Mouse (Mus musculus) right cerebral cortex, postnatal 10 days (tissue): ENCODE measurements at regions not wholly inside any gene's neighbourhood (a gene's known extent, or its start where the extent isn't known, plus 50 kb on each side); places are given as distances from the start of the nearest gene placed in this dataset.

Source experiments
- DNase-seq, 2 experiments: peaks; one replicate each; pipeline ENCODE4 v3.0.0; 2021; ENCODE audit warnings: low spot score in 2 of 2

DNA sequence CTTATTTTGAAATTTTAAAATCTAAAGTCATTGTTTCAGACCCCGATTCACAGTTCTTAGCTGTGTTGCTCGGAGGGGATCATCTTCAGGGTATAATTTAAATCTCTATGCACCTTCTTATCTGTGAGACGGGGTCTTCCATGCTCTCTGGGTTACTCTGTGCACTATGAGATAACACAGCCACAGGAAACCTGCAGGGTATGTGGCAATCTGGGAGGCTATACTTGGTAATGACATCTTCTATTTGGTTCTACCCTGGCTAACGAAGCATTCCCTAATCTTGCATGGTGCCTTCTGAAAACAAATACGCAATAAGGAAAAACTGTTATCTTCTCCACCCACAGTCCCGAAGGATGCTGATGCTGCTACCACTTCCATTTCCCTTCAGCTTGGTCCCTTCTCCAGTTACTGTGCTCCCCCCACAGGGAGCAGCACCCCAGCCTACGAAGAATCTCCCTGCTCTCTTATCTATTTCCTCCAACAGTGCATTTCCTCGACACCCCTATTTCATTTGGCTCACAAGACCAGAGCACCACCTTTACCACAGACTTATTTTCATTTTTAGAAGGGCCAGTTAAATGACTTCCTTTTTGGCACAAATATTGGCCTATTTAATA lies 378.2 kb downstream of the Gm9195 start:
- DNase-seq: no peak

DNA sequence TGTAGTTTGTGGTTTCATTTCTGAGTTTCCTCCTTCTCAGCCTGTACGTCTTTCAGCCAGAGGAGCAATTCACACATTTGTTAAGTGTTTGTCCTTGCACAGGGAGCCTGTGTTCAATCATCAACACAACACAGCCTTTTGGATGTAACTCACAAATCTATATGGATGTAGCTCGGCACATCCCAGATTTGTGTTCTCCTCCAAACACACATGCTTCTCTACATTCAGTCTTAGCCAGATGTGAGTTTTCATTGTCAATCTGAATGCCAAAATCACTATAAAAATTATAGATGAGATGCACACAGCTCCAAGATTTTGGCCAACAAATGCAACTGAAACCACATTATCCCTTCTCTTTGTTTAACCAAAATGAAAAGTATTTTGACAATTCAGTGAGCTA lies 380.9 kb downstream of the Gm9195 start:
- DNase-seq: no peak

DNA sequence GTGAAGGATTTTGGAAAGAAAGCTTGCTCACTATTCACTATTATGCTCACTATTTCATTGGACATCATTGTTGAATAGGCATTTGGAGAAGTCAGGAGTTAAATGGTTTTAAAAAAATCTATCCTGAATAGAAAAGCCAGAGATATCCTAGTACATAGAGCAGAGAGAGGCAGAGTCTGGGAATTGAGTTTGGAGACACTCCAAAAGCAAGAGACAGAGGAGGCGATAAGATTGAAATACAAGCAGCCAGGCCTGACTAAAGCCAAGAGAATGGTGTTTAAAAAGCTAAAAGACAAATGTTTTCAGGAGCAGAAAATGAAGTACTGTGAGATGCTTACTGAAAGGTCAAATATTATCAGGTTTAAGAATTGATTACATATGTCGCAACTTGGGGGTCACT lies 400.1 kb downstream of the Gm9195 start:
- DNase-seq: no peak

DNA sequence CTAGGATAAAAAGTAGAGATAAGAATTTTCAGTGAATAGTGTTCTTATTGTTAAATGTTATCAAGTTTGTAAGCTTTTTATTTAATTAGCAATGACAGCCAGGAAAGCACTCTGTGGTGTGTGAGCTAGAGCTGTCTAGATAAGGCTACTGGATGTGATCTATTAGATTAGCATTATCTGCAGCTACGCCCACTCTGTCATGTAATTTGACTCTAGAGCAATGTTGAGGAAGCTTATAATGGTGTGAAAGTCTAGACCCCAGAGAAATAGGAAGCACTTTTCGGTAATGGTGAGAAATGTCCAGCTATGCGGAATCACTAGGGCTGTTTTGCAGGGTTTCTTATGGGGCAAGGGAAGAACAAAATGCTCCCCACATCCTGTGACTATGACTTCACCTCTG lies 410.2 kb downstream of the Gm9195 start:
- no peak for DNase-seq

DNA sequence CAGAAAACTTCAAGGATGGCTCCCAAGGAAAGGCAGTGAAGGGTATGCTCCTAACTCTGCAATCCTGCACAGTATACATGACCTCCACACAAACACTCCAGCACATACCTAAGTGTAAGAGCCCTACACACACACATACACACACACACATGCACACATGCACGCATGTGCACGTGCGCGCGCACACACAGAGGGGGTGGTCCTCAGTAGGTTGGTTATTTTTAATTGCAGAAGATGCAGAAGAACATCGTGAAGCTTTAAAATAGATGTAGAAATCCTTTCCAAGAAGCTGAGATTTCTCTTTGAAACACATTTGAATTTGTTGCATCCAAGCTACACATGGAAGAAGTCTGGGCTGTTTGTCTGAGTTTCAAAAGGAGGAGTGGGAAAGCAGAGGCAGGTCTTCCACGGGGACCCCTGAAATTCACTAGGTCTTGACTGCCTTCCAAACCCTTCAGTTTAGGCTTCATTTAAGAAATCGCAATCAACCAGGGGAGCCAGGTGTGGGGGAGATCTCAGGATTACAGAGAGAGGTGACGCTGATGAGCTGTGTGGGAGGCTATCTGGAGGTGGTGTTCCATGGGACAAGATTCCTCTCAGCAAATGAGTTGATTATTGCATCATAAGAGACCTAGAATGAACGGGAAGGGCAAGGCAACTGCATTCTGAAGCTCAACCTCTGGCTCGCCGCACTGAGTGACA lies 427.4 kb downstream of the Gm9195 start:
- DNase-seq: peak; percentile 23 to 30

DNA sequence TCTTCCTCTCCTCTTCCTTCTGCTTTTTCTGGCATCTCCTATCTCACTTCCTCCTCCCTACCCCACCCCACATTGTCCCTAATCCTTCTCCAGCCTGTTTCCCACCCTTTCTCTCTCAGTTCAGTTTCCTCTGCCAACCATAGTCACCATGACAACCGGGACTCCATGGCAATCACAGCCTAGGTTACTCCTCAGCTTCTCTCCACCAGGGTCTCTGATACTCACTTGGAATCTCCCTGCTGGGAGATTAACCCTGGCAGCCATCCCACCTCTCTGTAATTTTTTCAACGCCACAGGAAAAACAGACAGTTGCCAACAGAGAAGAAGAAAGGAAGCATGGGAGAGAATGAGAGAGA lies 448.8 kb downstream of the Gm9195 start:
- DNase-seq: peak; percentile 67 to 84

DNA sequence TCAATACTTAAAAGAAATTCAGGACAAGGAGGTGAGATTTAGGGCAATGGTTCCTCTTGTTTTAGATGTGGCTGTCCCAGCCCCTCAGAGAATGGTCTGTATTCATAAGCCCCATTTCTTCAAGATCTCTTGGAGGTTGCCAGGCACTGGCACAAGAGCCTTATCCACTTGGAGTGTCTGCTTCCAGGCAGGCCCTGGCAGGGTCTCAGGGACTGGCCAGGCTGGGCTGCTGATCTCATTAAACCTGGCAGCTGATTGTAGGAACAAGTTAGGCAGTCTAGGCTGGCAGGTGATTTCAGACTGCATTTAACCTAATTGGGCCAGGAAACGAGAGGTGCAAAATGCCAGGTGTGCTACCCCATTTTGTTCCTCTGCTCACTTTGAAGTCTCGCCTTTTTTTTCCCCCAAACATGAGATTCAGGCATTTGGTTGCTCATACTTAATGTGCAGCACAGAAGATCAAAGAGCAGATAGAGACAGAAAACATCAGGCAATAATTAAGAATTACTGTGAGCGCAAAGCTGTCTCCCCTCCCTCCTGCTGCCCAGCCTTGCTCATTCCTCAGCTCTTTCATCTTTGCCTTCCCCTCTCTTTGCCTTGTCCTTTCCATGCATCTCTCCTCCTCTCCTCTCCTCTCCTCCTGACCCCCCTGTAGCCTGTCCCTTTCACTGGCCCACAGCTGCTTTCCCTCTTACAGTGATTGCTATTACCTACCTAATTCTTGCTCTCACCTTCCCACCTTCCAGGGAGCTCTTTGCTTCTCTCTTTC lies 449.3 kb downstream of the Gm9195 start:
- peak; percentile 76 to 82 for DNase-seq

DNA sequence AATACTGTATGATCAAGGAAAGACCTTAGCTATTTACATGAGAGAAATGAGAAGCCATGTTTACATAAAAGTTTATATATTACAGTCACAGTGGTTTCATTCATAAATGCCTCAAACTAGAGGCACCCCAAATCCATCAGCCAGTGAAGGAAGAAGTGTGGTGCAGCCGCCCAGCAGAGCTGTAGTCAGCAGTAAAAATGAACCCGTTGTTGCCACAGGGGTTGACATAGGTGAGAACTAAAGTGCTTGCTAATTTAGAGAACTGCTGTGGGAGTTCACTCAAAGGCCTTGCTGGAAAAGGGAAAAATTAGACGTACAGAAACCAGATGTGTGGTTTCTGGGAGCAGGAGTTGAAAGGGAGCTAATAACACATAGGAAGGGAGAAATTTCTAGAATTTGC lies 461.2 kb downstream of the Gm9195 start:
- no peak for DNase-seq

DNA sequence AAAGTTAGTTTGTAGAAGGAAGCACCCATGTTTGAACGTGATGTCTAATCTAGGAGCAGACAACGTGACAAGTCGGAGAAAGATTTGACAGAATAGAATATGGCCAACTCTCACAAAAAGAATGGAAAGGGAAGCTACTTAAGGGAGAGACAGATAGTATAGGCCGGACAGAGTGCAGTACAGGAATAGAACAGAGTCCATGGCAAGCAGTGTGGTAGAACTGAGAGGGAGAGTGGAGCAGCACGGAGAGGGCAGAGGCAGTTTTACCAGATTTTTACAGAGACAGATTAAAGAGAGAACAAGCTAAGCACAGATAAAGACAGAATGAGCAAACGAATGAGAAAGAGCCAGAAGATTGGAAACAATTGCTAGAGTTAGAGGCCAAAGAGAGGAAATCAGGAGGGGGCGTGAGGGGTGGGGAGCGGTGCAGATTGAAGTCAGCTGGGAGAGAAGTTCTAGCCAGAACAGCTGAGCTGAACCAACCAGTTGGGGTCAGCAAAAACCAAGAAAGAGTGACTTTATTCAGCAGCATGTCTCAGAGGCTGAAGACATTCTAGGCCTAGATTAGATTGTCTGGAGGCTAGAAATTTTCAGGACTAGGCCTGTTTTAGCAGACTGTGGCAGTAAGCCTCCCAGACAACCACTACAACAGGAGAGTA lies 464.1 kb downstream of the Gm9195 start:
- DNase-seq: no peak

DNA sequence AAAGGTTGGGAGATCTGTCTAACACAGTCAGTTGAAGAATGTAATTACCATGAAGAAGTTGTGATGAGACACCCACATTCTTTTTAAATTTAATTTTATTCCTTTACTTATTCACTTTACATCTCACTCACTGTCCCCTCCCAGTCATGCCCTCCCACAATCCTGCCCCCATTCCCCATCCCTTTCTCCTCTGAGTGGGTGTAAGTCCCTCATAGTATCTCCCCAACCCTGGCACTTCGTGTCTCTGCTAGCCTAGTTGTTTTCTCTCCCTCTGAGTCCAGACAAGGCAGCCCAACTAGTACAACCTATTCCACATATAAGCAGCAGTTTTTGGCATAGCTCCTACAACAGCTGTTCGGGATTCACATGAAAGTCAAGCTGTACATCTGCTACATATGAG lies 487.3 kb downstream of the Gm9195 start:
- no peak for DNase-seq

DNA sequence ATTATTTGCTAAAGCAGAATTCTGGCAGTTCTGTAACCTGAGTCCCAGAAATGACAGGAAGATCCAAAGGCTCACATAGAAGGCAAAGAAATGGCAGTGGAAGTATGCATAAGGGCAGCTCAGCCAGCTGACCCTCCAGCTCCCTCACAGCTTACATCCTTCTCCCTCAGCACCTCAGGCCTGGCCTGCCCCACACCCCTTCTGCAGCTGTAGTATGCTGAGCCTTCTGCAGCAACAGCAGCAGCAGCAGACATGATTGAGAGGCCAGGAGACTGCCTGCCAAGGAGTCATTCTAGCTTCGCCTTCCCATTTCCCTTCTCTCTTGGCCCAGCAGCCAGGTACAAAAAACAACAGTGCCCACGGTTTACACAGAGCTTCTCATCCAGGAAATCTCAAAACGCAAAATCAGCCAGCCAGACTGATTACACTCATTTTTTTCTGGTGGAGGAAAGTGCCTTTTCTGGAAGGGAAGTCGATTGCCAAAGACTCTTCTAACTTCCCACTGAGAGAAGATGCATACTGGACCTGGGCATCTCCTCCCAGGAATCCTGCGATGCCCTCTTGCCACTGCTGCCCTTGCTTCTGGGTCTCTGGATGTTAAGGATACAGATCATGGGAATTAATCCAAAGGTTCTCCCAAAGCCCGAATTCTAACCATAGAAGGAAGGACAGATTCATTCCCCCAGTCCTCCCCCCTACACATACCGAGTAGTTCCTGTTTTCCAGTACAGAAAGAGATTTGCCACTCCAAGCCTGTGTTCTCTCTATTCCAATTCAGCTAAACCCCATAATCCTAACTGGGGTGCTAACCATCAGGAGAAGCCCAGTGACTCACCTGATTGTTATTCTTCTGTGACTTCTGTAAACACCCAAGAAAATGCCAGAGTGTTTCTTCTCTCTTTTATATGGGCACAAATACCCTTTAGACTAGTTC lies 489.2 kb downstream of the Gm9195 start:
- DNase-seq: peak; percentile 22 to 23

DNA sequence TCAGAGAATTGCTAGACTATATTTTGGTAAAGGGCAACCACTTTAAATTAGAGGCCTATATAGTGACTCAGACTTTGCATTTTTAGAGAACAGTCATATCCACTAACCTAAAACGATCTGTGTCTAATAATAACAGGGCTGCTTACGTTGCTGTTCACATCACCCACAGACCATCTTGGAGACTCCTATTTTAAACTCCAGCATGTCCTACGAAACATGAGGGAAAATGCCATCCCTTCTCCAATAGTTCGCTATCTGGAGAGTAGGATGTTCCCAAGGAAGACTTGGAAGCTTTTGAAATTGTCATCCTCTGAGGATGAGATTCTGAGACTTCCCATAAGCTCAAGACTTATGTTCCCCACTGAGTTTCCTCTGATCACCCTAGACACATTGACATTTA lies 518.6 kb downstream of the Gm9195 start:
- peak in 1 of 2 experiments; percentile 27 for DNase-seq

DNA sequence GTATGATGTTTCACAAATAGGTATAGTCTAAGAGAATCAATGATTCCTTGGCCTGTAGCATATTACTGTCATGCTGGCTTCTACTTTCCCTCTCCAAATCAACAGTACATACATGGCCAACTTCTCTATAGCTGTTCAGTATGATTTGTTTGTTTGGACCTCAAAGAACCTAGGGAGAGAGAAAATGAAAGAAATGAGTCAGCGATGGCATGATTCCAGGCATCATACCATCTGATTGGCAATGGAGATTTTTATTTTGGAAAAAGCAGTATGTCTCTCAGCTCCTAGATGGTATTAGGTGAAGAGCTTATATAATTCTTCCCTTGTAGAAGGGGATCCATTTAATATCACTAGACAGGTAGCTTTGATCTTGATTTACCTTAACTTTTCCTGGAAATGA lies 519.1 kb downstream of the Gm9195 start:
- no peak for DNase-seq

DNA sequence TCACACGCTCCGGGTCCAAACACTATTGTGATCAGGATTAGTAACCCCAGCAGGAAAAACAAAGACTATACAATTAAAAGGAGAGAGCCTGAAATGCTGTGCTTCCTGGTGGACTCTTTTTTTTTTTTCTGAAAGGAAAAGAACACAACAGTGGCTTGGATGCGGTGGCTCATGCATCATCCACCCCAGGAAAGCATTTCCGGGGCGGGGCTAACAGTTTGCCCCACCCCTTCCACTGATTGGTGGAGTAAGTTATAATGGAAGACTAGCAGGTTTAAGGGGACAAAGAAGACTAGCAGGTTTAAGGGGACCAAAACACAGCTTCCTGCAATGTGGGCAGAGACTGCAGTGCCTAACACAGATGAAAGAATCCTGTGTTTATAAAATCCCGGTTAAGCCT lies 524.0 kb downstream of the Gm9195 start:
- no peak for DNase-seq

DNA sequence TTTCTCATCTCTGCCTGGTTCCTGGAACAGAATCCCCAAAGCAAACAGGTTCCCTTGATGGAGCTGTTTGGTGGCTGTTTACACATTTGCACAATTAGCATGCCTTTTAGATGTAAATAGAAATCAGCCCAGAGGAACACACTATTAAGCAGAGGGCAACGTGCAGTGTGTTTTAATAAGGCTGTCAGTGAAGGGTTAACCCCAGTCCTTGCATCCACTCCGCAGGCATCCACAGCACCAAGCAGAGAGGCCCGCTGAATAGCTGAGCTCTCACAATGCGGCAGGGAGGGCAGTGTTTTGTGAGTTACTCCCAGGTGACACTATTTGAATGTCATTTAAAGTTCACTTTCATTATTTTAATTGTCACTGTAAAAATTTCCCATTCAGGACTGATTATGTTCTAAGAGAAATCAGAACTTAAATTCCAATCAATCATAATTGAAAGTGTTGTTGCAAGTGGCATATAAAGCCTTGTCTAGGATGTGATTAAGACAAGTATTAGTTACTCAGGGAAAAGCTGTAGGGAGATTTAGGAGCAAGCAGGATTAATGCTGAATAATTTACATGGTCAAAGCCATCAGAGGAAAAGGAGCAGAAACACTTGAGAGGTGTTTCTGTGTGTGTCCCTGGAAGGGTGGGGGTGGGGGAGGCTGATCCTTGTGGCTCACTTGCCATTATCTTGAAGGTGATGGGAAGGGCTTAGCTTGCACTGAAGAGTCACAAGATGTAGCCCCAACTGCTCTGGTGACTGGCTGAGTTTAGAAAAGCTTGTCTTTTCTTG lies 528.1 kb downstream of the Gm9195 start:
- no peak for DNase-seq

DNA sequence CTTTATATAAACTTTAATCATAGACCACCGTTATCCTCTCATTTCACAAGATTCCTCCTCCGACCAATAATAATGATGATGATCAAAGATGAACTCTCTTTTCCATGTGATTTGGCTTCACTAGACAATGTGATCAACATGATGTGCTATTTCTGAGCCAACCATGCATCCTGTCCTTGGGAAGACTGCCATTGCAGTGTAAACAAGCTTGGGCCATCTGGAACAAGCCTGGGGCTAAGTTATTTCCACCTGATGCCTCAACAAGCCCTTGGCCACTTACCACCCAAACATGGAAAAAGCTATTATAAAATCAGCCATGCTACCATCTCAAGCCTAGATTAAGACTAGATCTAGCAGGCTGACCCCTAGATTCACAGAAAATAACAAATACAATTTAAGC lies 542.9 kb downstream of the Gm9195 start:
- DNase-seq: no peak

DNA sequence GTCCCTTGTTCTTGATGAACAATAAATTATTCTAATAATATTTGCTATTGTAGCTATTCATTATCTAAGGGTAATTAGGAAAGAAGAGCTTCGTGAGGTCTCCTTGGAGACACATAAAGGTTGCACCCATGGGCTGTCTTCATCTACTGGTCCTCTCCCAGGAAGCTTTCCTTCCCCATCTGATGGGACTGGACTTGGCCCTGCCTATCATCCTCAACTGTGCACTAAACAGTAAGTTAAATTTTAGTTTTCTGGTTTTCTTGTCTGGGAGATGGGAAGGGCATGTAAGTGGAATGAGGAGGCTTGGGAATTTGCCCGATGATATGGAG lies 554.5 kb downstream of the Gm9195 start:
- no peak for DNase-seq

DNA sequence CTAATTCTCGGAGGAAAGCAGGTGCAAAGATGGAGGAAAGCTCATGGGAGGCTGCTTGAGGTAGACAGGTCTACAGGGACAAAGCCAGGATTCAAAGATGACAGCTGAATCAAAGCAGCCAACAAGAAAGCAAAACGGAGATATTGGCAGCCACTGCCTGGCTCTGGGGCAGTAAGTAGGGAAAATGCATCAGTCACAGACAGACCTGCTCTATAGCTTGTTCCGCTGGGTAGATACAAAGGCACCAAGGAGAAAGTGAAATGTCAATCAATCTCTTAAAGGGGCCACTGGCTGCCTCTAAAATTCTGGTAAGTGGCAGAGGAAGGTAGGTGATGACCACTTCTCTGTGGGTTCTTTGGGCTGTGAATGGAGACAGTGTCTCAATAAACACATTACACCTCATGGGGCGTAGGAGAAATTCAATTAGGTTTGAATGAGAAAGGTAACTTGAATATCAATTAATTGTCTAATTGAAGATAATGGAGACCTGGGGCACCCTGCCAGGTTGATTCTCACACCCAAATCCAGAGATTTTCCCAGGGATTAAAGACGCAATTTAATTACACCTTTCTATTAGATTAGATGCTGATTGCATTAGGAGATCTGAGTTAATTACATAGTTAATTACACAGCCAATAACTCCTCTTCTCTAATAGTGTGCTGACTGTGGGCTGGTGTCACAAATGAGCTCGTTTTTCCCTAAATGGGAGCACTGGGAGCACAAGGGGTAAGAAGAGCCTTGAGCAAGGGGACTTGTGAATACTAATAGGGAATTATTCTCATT lies 555.1 kb downstream of the Gm9195 start:
- no peak for DNase-seq

DNA sequence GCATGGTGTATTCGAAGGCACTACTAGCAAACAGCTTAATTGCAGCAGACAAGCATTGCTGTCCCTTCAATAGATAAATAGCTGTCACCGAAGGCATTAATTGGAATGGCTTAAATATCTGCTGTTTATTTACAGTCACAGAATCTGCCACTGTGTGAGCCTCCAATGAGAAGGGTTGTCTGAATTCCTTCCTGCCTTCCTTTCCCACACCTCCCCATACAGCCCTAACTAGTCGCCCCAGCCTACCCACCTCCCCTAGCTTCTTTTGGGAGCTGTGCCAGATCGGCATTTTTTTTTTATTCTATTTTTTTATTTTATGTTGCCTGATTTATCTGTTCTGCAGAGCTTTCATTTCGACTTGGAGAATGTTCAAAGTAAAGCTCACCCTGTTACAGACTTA lies 575.7 kb downstream of the Gm9195 start:
- DNase-seq: no peak

DNA sequence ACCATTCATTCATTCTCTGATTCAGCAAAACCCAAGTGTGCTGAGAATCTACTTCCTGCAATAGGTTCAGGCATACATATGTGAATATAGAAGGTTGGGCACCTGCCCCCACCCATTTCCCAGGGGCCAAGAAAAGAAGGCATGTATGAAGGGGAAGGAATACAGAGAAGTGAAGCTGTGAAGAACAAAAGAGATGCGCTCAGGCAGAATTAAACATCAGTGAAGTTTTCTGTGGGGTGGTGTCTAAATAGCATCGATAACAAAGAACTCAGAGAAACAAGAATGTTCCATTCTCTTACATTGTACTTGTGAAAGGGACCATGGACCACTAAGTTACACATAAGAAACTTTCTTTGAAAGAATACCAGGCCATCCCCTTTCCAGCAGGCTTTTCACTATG lies 580.7 kb downstream of the Gm9195 start:
- DNase-seq: no peak
